Mouse (Mus musculus) ovary, postnatal 36 days (tissue): ENCODE results near the gene Lrrc59.
"Not testable (repeated sequence)": the region's sequence is repeated elsewhere in the genome, so short reads cannot be mapped to it uniquely, and the experiment has no call there.

ENCODE experiments used
- DNase-seq: peaks from one replicate; pipeline ENCODE4 v3.0.0; 2022; ENCODE audit warnings: low spot score, mixed read lengths

The Lrrc59 gene

DNA sequence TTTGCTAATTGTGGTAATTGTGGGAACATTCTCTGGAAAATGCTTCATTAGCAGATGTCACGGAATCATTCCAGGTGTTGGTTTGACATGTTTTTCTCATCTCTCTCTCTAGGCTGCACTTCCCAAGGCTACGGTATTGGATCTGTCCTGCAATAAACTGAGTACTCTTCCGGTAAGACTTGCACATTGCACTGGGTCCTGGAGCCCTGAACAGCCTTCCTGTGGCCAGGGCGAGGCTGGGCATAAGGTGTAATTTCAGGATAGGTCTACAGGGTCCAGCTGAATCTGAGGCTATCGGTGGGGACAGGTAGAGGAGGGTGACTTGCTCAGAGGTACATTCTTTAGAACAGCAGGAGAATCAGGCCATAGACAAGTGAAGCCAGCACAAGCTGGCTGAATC, 2.4 kb downstream of the Lrrc59 start:
- DNase-seq: no peak

DNA sequence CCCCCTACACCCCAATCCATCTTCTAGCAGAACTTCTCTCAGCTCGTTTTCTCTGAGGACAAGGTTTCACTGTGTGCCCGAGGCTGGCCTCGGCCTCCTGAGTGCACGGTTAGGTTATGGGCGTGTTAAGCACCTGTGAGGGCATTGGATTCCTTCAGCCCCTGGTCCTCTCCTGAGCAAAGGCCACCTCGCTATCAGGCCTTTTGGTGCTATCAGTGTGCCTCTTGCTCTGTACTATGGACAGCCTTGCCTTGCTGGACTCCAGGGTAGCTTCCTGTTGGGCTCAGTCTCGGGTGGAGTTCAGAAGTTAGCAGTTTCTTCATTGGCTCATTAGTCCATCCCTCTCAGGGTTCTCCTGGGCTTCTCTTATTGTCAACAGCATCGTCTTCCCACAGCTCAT, 3.4 kb downstream of the Lrrc59 start:
- no peak for DNase-seq

DNA sequence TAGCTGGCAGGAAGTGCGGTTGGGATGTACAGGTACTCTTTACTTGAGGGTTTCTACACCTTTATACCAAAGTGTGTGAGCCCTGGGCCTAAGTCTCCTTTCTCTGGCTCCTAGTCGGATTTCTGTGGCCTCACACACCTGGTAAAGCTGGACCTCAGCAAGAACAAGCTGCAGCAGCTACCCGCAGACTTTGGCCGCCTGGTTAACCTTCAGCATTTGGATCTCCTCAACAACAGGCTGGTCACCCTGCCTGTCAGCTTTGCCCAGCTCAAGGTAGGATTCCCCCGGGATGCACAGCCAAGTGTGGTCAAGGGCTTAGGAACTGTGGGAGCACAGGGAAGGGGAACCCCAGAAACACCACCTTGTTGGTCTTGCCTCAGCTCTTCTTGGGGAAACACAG, 4.9 kb downstream of the Lrrc59 start:
- DNase-seq: no peak

DNA sequence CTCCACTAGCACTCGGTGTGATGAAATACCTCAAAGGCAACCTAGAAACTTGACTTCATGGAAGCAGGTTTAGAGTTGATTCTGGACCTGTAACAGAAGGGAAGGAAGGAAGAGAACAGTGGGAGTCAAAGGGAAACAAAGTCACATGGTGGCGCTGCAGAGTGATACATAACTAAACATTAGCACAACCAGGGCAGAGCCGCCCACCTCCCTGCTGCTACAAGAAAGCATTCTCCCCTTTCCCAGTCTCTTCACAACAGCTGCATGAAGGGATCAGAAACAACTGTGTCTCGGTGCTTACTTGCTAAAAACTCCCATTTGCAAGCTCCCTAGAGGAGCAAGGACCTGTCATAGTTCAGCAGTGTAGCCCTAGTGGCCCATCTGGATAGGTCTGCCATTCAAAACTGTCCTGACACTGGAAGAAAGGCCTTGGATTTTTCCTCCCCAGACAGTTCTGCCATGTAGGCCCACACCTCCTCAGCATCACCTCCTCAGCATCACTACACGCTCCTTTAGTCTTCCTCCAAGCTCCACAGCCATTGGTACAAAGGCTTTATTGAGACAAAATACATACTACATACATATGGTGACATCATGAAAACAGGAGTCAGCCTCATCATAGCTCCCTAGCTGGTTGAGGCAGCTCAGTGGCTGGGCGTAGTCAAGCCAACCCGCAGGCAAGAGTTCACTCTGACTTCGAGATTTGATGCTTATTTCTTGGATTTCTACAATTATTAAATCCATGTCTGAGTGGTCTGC, 15.1 kb downstream of the Lrrc59 start:
- no peak for DNase-seq

DNA sequence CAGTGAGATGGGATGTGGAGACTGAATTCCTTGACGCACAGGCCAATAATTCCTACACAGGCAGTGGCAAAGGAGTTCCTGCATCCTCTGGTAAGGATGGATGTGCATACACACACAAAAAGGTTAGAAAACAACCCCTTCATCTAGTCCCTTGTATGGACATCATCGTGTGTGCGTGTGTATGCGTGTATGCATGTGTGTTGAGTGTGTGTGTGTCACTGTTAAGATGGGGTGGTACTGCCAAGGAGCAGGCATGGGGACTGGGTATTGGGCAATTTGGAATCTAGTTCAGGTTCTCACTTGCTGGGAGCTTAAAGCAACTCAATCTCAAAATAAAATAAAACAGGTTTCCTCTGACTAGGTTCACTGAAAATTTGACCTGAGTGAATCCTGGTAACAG, 16.9 kb downstream of the Lrrc59 start:
- DNase-seq: no peak

- DNase-seq: not testable (repeated sequence)
Observed at GRCm38 (mm10) chr11:94651241-94651640, 21.7 kb downstream of the Lrrc59 start.

DNA sequence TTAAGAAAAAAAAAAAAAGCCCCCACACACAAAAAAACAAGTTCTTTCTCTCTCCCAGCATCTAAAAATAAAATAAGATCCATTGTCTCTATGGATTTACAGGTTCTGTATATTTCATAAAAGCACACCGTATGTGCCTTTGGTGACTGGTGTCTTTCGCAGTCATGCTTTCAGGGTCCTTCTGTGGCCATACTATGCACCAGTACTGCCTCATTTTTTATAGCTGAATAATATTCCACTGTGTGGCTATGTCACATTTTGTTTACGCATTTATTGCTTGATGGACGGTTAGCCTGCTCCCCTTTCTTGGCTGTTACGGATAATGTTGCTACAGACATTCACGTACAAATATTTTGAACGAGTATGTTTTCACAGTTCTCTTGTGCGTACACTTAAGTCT, 23.4 kb downstream of the Lrrc59 start:
- no peak for DNase-seq

GRCm38 (mm10) chr11:94653663-94654436, 24.3 kb downstream of the Lrrc59 start, which contains the start of the genes Mrpl27 and Eme1:
Mrpl27 (plus strand) TSS chr11:94653767.
Eme1 (minus strand) TSS chr11:94653964.
- peak; percentile 82 for DNase-seq

GRCm38 (mm10) chr11:94661344-94661743, 31.8 kb downstream of the Lrrc59 start:
- no peak for DNase-seq

- no peak for DNase-seq
Observed at GRCm38 (mm10) chr11:94665281-94665680, 35.7 kb downstream of the Lrrc59 start.

- DNase-seq: no peak
Observed at GRCm38 (mm10) chr11:94674984-94675383, 45.4 kb downstream of the Lrrc59 start.

GRCm38 (mm10) chr11:94675446-94675845, 45.9 kb downstream of the Lrrc59 start:
- DNase-seq: no peak

GRCm38 (mm10) chr11:94676308-94676707, 46.7 kb downstream of the Lrrc59 start:
- no peak for DNase-seq

DNA sequence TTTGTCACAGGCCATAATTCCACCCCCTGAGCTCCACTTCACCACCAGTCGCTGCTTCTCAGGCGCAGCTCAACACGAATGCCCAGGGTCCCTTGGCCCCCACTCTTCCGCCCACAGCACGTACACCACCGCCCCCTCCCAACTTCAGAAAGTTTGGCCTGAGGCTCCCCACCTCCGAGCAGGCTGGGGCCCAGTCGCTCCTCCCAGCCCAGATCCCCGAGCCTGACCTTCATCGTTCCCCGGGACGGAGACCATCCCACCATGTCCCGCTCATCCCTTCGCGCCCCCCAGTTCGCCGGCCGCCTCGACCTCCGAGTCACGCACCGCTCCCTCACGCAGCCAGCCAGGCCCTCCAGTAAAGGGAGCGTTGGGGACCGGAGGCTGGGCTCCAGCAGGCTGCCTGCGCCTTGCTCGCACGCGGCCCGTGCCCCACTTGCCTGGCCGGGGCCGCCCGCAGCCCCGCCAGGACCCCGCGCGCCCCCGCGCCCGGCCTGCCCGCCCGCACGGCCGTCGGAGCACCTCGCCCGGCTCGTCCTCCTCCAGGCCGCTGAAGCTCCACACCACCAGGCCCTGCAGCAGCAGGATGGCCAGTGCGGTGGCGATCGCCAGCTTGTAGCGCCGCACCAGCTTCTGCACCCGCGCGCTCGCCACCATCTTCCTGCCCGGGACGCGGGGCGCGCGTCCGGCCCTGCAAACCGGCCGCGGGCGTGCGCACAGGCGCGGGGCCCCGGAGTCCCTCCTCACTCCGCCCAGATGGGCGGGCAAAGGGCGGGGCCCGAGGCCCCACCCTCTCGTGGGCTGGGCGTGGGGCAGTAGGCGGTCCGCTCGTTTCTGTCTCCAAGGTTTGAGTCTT, 47.4 kb downstream of the Lrrc59 start, which contains the start of gene Xylt2:
Gene Xylt2 (minus strand): TSS at position 762 of the 853 bp plus-strand sequence.
- DNase-seq: peak; percentile 94

DNA sequence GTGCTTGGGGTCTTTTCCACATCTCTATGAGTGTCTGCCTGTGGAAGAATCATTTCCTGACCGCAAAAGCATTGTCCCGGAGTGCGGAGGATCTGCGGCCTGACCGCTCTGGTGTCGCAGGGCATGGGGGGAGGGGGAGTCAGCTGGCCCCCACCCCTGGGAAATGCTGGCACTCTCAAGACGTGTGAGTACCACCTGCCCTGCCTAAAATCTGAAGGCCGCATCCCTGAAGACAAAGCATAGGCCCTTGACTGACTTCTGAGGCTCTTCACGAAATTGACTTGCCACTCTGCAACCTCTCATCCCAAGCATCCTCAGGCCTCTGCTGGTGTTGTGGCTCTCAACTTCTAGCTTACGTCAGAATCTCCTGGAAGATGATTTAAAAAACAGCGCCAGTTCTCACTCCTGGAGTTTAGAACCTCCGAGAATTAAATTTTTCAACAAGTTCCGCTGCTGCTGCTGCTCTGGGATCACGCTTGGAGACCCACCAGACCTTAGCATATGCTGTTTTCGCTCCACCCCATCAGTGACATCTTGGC, 48.1 kb downstream of the Lrrc59 start:
- DNase-seq: no peak

DNA sequence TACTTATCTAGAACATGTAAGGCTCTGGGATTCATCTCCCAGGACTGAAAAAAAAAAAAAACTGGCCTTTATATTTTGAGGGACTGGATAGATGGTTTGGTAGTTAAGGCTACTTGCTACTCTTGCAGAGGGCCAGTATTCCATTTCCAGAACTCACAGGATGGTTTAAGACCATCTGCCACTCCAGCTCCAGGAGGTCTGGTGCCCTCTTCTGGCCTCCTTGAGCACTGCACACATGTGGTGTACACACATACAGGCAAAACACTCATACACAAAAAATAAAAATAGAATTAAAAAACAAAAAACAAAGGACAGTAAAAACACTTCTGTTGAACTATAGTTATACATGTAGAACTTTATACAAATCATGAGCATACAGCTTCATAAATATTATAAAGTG, 51.1 kb downstream of the Lrrc59 start:
- DNase-seq: no peak

GRCm38 (mm10) chr11:94681640-94682039, 52.1 kb downstream of the Lrrc59 start:
- no peak for DNase-seq

- DNase-seq: no peak
Observed at GRCm38 (mm10) chr11:94682427-94682826, 52.9 kb downstream of the Lrrc59 start.

GRCm38 (mm10) chr11:94687178-94687577, 57.6 kb downstream of the Lrrc59 start:
- no peak for DNase-seq

DNA sequence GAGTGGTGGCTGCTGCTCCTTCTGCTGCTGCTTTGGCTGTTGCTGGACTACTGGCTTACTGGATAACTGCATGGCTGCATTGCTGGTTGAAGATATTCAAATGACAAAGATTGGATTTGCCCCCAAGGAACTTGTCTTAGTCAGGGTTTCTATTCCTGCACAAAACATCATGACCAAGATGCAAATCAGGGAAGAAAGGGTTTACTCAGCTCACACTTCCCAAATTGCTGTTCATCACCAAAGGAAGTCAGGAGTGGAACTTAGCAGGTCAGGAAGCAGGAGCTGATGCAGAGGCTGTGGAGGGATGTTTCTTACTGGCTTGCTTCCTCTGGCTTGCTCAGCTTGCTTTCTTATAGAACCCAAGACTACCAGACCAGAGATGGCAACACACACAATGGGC, 62.9 kb downstream of the Lrrc59 start:
- DNase-seq: not testable (repeated sequence)
